Mouse (Mus musculus) c-Kit-positive CD71-positive TER-119-negative erythroid progenitor cells, embryonic 14.5 days (primary cell): ENCODE results near the gene C530008M17Rik.

Experiments
- DNase-seq: peaks from one replicate; pipeline ENCODE4 v3.0.0-alpha.2; 2013; ENCODE audit warnings: low read depth

The C530008M17Rik gene

DNA sequence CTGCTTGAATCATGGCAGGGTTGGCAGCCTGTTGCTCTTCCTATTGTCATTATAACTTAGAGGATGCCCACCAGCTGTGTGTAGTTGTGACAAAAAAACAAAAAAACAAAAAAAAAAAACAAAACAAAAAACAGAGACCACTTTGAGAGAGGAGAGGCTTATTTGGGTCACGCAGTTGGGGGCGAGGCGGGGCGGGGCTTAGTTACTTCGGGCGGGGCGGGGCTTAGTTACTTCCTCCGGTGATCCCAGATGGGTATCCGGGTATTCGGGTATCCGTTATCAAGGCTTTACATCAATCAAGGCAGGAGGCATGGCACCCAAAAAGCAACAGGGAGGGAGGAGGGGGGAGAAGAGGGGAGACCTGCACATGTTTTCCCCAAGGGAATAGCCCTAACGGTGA lies 46.3 kb downstream of the C530008M17Rik start:
- no peak for DNase-seq

DNA sequence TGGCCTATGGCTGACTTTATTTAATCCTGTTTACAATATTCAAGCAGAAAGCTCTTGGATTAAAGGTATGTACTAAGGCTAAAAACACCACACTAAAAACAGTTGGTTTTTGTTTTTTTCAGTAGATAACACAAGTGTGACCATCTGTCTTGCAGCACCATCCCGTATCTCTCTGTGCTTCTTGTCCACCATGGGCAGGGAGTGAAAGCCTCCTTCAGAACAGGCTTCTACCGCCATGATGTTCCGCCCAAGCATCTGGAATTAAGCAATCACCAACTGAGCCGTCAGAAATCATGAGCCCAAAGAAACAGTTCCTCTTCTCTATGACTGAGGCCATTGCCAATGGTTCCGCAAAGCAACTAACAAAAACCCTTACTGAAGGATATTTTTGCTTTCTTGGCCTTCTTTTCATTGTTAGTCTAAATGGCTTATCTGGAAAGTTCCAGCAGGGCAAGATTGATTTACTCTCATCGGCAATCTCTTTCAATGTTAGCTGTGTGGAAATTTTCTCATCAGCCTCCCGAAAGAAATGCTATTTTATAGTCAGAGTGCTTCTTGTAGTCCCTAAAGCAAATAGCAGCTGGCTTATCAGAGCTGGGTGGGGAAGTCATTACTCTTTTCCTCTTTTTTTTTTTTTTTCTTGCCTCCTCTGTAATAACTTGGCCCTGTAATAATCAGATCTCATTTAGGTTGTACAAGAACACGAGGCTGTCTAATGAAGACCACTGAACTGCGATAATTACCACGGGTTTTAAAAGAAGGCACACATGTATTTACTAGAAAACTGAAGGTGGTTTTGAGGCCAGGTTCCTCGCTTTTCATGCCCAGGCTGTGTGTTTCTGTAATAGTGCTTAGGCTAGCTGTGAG lies 49.2 kb downstream of the C530008M17Rik start:
- DNase-seq, result no peak

DNA sequence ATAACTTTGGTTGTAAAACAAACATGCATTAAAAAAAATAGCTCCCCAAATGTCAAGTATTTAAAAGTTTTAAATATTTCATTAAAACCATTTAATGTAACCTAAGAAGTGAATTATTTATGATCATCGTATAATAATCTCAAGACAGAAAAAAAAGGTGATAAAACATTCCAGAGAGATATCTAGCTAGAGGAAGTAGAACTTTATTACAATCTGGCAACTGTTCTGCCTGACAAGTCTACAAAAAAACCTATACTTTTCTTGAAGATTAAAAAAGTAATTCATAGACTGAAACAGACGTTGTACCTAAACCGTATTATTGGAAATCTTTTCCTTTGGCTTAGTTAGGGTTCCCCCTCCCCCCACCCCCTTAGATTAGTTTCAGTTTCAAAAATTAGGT lies 50.8 kb downstream of the C530008M17Rik start:
- DNase-seq, result no peak

DNA sequence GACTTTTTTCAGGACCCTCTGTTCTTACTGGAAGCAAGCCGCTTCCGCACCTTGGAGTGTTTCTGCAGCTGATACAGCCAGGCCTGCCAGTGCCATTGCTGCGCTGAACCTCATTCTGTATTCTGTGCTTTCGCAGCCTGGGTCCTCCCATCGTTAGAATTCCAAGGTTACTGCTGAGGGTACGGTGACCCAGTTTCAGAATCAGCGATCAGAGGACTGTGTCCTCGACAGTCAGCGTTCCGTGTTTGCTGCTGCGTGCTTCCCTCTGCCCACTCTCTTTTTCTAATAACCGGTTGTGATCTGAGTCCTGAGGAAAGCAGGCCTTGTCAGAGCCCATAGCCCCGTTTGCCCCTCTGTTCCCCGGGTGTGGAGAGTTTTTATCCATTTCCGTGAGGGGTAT lies 51.7 kb downstream of the C530008M17Rik start:
- DNase-seq, result no peak

DNA sequence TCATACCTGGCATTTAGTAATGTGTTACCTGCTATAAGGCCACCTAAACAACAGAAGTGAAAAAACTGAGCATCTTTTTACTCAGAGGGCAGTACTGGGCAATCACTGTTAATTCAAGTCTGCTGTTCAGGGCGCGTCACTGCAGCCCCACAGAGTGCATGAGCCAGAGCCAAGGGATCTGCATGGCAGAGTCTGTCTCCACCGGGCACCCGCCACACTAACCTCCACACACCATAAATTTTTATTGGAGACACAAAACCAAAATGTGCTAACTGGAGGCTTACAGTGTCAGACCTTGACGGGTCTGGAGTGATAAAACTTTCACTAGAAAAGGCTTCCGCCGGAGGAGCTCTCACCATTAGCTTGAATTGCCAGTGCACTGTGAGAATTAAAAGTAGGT lies 57.4 kb downstream of the C530008M17Rik start:
- no peak for DNase-seq

DNA sequence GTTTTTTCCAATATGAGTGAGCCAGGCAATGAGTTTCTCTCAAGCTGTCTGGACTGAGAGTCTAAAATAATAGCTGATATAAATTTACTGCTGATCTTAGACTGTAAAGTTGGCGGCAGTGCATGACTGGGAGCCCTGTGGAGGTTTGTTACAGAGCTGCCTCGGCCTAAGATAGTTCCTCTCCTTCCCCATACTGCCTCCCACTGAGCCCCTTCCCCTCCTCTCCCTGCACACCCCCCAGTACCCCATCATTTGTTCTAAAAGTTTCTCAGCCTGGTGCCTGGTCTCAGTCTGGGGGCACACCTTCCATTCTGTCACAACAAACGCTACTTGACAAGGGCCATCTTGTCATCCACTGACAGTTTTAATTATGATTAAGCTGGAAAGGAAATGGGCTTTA lies 63.6 kb downstream of the C530008M17Rik start:
- DNase-seq, result no peak

DNA sequence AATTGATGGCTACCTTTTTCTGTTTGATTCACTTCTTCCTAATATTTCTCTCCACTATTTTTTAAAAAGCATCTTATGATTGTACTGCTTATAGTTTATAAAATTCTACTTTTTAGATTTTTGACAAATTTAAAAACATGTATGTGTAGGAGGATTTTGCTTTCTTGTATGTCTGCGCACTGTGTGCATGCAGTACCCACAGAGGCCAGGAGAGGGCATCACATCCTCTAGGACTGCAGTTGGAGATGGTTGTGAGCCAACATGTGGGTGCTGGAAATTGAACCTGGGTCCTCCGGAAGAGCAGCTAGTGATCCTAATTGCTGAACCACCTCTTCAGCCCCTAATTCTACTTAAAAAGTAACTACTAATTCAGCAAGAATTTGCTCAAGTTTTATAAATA lies 68.6 kb downstream of the C530008M17Rik start:
- no peak for DNase-seq

DNA sequence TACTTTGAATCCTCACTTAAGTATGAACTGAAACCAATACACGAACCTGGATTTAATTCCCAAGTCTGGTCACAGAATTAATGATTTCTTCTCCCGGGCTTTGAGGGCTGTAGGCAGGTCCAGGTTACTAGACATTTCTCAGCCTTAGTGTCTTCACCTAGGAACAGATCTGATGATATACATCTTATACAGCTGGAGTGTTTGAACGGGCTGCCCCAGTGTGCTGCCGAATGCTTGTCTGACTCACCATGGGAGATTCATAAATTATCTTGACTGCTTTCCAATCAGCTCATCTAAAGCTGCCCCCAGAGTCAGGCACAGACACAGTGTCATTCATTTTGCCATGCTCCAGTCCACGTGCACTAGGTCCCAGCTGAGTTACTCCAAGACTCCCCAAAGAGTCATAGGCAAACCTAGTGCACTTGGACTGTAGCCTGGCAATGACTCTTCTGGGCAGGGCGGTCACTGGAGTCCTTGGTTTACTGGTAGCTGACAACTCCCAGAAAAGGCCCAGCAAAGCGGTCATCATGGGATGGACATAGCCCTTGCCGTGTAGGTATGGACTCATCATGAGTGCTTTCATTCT lies 70.3 kb downstream of the C530008M17Rik start:
- no peak for DNase-seq

DNA sequence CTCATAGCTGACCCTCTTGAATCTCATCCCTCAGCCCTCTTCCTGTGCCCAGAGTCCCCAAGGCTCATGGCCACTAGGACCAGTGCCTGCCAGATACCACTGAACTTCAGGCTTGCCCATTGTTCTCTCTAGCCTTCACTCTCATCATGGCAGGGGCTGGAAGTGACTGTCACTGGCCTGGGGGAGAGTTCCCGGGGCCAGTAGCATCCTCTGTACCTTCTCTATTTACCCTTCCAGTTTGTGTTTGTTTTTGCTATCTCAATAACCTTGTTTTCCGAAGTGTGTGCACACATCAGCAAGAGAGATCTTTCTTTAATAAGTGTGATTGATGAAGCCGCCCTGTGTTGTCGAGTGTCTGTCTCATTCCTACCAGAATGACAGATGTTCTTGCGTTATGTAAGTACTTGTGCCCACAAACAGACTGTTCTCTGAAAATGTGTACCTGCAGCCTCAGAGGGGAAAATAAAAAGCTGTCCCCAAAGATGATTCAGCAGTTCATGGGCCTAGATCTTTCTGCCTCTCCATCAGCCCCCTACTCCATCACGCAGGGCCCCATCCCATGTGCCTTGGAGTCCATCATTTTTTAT lies 76.8 kb downstream of the C530008M17Rik start:
- DNase-seq, result no peak

DNA sequence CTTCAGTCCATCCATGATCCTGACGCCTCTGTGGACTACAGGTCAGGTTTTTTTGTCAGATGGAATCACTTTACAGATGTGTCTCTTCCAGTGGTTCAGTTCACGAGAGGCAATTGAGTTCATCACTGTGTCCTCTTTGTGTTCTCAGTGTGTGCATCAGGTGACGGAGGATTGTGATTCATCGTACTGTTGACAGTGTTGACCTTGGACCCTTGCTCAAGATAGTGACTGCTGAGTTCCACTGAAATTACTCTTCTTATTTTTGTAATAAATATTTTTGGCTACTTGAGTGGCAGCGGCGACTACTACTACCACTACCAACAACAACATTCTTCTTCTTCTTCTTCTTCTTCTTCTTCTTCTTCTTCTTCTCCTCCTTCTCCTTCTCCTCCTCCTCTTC lies 85.2 kb downstream of the C530008M17Rik start:
- no peak for DNase-seq

DNA sequence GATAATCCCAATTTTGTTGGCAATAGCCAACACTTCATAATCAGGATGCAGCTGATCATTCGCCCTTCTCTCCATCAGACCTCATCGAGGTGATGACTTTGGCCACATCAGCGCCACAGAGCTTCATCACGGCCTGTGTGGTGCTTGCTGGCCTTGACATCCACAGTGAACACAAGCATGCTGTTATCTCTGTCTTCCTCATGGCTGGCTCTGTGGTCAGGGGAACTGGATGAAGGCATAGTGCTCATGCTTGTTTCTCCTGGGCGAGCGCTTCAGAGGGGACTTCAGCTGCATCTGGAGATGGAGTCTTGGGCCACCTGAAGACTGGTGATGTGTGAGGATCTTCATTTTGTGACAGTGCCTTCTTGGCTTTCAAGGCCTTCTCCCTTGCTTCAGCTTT lies 85.8 kb downstream of the C530008M17Rik start:
- DNase-seq, result no peak

DNA sequence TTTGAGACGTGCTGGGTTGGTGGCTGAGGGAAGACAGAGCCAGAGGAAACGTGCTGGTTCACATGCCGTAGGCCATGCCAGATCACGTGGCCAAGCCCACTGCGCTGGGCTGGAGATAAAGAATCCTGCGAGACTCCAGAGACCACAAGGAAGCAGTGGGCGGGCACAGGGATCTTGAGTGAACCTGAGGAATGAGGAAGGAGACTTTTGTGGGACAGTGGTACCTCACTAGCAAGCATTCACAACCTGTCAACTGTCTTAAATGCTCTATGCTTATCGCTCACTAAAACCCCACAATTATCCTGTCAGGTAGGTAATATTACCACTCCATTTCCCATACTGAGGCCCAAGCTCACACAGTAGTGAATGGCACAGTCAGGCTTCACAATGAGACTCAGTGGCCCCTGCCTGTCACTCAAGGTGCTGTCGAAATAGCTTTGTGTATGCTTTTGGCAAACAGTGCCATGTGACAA lies 88.5 kb downstream of the C530008M17Rik start:
- DNase-seq, result no peak

DNA sequence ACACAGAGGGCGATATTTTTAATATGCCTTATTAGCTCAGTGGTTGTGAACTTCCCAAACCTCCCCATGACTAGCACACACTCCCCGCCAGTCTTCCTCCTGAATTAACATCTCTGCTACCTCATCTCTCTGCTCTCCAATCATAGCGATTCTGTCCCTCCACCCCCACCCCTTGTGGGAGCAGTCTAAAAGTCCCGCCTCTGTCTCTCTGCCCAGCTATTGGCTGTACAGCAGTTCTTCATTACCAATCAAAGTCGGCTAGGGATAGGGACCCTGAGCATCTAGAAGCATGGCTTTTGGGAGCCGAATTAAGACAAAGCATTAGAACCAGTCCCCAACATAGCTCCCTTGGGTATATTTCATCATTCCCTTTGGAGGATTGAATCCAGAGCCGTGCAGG lies 91.5 kb downstream of the C530008M17Rik start:
- no peak for DNase-seq

DNA sequence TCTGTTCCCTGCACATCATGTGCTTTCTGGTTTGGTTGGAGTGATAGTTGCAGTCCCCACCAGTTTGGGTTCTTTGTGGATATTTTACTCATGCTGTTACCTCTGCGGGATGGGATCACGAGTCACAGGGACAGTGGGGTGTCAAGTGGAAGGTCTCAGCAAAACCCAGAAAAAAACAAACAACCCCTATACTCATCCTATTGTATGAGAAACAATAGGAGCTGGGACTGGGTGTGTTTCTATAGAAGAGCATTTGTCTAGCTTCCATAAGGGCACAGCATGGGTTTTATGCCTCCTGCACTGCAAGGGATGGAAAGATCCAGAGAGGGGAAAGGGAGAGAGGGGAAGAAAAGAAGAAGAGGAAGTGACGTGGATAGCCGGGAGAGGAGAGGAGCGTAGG lies 96.0 kb downstream of the C530008M17Rik start:
- no peak for DNase-seq

DNA sequence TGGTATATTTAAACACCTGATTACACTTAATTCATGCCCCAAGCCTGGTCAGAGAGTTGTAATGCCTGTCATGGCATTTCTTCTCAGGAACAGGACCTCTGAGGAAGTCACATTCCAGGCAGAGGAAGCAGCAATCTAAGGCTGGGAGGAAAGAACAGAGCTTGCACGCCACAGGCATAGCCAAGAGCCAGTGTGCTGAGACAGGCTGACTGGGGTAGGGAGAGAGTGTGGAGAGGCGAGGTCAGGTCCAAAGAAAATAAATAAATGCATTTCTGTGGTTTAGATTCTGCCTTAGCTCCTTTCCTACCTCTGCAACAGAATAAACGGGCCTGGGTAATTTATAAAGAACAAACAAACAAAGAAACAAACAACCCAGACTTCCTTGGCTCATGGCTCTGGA lies 104.0 kb downstream of the C530008M17Rik start:
- no peak for DNase-seq

DNA sequence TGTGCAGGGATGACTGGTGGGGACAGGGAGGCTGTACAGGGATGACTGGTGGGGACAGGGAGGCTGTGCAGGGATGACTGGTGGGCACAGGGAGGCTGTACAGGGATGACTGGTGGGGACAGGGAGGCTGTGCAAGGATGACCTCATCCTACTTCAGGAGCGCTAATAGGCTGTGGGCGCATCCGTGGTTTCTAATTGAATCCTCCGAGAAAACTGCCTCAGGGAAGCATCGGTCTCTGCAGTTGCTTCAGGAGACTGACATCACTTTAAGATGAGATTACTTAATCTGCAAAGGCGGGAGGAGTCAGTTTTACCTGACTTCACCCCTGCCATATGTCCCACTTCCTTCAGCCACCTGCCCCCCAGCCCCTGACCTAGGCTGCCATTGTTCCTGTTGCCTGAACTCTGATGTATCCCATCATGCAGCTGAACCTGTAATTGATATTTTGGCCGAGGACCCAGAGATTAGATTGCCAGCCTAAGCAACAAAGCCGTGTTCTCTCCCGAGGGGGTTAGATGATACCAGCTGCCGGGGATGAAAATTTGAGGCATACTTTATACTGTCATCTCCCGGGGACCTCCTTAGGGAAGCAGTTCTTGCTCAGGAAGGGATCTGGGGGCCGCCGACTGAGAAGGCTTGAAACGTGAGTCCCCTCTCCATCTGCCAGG lies 105.9 kb downstream of the C530008M17Rik start:
- DNase-seq, result no peak

DNA sequence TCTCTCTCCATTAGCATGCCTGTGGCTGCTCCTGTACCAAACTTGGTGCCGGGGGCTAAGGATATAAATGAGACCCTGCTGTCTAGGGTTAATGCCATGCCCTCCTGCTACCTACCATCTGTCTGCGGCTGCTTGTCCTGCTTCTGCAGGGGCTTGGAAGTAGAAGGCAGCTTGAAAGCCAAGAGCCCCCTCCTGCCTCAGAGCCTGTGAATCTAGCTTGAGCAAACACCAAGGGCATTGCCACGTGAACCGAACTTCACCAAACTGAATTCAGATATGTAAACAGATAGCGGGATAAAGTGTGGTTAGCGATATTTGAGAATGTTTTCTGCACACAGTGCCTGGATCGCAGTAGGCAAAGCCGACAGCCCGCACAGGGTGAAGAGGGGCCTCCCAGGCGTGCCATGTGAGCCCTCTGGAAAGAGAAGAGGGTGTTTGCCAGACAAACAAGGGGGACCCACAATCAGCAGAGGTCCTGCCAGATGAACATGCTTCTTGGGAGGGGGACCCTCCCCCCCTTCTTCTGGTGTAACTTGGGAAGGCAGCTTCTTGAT lies 106.9 kb downstream of the C530008M17Rik start:
- DNase-seq, result no peak

DNA sequence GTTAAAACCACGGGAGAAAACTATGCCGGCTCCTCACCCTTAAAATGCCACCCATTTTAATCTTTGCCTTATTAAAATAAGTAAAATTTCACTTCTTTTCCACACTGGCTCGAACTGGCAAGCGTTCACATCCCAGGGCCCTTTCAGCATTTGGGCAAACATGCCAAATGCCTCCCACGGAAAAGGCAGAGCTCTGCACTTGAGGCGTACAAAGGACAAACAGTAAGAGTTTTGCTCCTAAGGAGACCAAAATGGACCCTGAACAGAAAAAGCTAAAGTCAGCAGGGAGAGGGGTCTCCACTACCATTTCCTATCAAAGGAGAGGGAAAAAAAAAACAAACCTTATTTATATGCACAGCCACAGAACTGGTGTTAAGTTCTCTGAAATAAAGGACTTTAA lies 107.4 kb downstream of the C530008M17Rik start:
- no peak for DNase-seq

DNA sequence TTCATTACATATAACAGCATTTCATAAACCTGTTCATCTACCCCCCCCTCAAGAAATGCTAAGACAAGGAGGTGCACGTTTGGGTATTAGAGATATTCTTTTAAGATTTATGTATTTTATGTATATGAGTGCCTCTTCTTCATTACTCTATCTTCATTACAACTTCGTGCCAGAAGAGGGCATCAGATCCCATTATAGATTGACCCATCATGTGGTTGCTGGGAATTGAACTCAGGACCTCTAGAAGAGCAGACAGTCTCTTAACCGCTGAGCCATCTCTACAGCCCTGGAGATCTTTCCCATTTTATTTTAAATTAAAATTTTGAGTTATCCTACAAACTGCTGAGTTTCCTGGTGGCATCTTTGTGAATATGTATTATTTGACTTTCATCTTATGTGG lies 112.7 kb downstream of the C530008M17Rik start:
- no peak for DNase-seq

DNA sequence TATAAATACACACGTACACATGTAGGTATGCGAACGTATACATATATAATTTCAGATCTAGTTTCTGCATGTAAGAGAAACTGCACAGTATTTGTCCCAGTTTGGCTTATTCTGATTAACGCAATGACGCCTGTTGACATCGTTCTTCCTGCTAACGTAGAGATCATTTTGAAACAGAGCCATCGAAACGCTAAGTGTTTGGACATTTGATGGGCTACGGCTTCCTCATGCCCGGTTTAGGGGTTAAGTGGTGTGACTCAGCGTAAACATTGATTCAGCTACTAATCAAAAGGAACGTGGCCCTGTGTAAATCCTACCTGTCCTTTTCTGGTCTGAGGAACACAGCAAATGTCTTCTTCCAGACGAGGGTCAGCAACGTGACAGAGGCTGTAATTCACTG lies 113.3 kb downstream of the C530008M17Rik start:
- no peak for DNase-seq

DNA sequence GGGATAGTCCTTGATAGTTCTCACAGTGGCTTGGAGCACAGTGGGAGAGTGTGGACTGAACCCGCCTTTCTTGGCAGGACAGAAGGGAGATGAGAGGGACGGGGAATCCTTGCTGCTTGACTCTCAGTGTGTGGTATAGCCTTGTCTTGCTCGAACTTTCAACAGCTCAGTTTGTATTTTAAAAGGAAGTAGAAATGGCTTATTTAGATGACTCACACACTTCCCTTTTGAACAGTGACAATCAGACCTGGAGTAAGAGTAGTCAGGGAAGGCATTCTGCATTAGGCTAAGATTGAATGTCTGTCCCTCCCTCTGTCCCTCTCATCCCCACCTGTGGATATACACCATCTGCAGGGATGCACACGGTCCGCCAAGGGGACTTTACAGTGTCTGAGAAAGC lies 115.1 kb downstream of the C530008M17Rik start:
- no peak for DNase-seq

DNA sequence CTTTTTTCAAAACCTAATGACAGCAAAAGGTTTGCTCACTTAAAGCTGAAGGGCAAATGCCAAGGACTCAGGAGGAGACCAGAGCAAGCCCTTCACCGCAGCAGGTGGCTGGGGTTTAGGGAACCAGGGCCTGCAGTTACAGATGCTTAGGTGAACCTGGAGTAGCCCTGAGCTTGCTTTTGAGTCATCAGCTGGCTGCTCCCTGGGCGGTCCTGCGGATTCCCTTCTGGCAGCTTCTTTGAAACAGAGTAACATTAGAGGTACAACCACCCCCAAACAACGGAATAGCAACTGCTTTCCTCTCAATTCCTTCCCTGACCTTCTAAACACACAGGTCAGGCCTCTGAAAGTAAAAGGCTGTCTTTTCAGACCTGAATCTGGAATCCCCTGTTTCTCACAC lies 116.5 kb downstream of the C530008M17Rik start:
- DNase-seq, result no peak
